Mouse (Mus musculus): ENCODE results near the gene Gm17018. TPM values are rescaled to one million over a fixed set of nuclear protein-coding genes. Genes with fewer than 3 reads are reported as not detected.

The Gm17018 gene
- total and polyA plus RNA-seq, 3 experiments, result 6.1 to 22.4 (median 22.1) TPM

GRCm38 (mm10) chr19:45527931-45528534 lies 32.4 kb upstream of the Gm17018 start:
- Histone ChIP-seq H3K27ac (no peak overlapping the region), H3K4me1 (ENCODE audit: control insufficient read depth, insufficient read depth, low read length) (peaks cover 2% of the 10 kb centered on the region; the same call in 1 of the 2 replicates), H3K4me3 (no peak overlapping the region), H3K79me2 (replicated peaks; ENCODE audit: control insufficient read depth, insufficient read depth, low read length) (no peaks in the 10 kb centered on the region), H3K9ac (ENCODE audit: low read depth, low read length) (no peak overlapping the region), H3K27me3 (ENCODE audit: control insufficient read depth, insufficient read depth, low read length) (no peaks in the 10 kb centered on the region), H3K36me3 (ENCODE audit: control insufficient read depth, insufficient read depth, low read length) (no peaks in the 10 kb centered on the region)
- WGBS, result 88% methylated on average over 10 of the region's 10 CpGs
- no peak for TF ChIP-seq POLR2A (IDR thresholded peaks at IDR 0.05; ENCODE audit: insufficient read depth, low read depth, low read length)
- no peak for TF ChIP-seq CTCF (IDR thresholded peaks at IDR 0.05)
- TF ChIP-seq EP300 (IDR thresholded peaks at IDR 0.05; ENCODE audit: insufficient read depth, low read depth, low read length), result no peak
- intact Hi-C loops (cut with DNase I), result no loop called here
- no peak for DNase-seq

DNA sequence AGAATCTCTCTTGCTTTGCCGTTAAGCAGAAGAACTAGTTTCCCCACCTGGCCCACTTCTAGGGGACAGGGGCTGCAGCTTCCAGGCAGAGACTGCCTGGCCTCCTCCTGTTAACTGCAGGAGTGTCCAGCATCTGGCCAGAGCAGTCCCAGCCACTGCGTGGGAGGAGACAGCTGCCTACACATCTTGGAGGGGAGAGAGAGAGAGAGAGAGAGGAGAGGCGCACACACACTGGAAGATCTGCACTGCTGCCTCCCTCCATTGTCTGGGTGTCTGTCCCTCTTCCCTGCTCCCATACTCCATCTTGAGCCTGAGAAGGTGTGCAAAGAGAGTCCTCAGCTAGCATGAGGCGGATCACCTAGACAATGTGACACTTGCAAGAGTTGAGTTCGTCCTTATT lies 31.1 kb upstream of the Gm17018 start:
- Histone ChIP-seq H3K9ac (ENCODE audit: low read depth, low read length) (no peak overlapping the region), H3K4me1 (ENCODE audit: control insufficient read depth, insufficient read depth, low read length) (peaks cover 2% of the 10 kb centered on the region; the same call in 1 of the 2 replicates), H3K79me2 (replicated peaks; ENCODE audit: control insufficient read depth, insufficient read depth, low read length) (no peaks in the 10 kb centered on the region), H3K36me3 (ENCODE audit: control insufficient read depth, insufficient read depth, low read length) (no peaks in the 10 kb centered on the region), H3K27me3 (ENCODE audit: control insufficient read depth, insufficient read depth, low read length) (no peaks in the 10 kb centered on the region), H3K27ac (no peak overlapping the region), H3K4me3 (no peak overlapping the region)
- no peak for DNase-seq
- intact Hi-C loops (cut with DNase I), result no loop called here
- no peak for TF ChIP-seq POLR2A (IDR thresholded peaks at IDR 0.05; ENCODE audit: insufficient read depth, low read depth, low read length)
- no peak for TF ChIP-seq EP300 (IDR thresholded peaks at IDR 0.05; ENCODE audit: insufficient read depth, low read depth, low read length)
- no peak for TF ChIP-seq CTCF (IDR thresholded peaks at IDR 0.05)
- 75% methylated on average over 5 of the region's 5 CpGs for WGBS

- intact Hi-C loops (cut with DNase I), result no loop called here
- Histone ChIP-seq H3K36me3 (ENCODE audit: control insufficient read depth, insufficient read depth, low read length) (no peaks in the 10 kb centered on the region), H3K79me2 (replicated peaks; ENCODE audit: control insufficient read depth, insufficient read depth, low read length) (no peaks in the 10 kb centered on the region), H3K4me3 (no peak overlapping the region), H3K27ac (no peak overlapping the region), H3K4me1 (ENCODE audit: control insufficient read depth, insufficient read depth, low read length) (peaks cover 2% of the 10 kb centered on the region; the same call in 1 of the 2 replicates), H3K9ac (ENCODE audit: low read depth, low read length) (no peak overlapping the region), H3K27me3 (ENCODE audit: control insufficient read depth, insufficient read depth, low read length) (no peaks in the 10 kb centered on the region)
- DNase-seq, result peak; percentile 45 to 58
- 62% methylated on average over 15 of the region's 15 CpGs for WGBS
- TF ChIP-seq POLR2A (IDR thresholded peaks at IDR 0.05; ENCODE audit: insufficient read depth, low read depth, low read length) (no peak), CTCF (IDR thresholded peaks at IDR 0.05) (no peak), EP300 (IDR thresholded peaks at IDR 0.05; ENCODE audit: insufficient read depth, low read depth, low read length) (no peak)
Observed at GRCm38 (mm10) chr19:45530200-45530995, 30.0 kb upstream of the Gm17018 start.

GRCm38 (mm10) chr19:45531554-45531953 lies 28.9 kb upstream of the Gm17018 start:
- DNase-seq, result no peak
- Histone ChIP-seq H3K4me1 (ENCODE audit: control insufficient read depth, insufficient read depth, low read length) (peaks cover 2% of the 10 kb centered on the region; the same call in 1 of the 2 replicates), H3K79me2 (replicated peaks; ENCODE audit: control insufficient read depth, insufficient read depth, low read length) (no peaks in the 10 kb centered on the region), H3K4me3 (no peak overlapping the region), H3K27me3 (ENCODE audit: control insufficient read depth, insufficient read depth, low read length) (no peaks in the 10 kb centered on the region), H3K9ac (ENCODE audit: low read depth, low read length) (no peak overlapping the region), H3K27ac (no peak overlapping the region), H3K36me3 (ENCODE audit: control insufficient read depth, insufficient read depth, low read length) (no peaks in the 10 kb centered on the region)
- WGBS, result 76% methylated on average over 6 of the region's 6 CpGs
- TF ChIP-seq POLR2A (IDR thresholded peaks at IDR 0.05; ENCODE audit: insufficient read depth, low read depth, low read length) (no peak), CTCF (IDR thresholded peaks at IDR 0.05) (no peak), EP300 (IDR thresholded peaks at IDR 0.05; ENCODE audit: insufficient read depth, low read depth, low read length) (no peak)
- intact Hi-C loops (cut with DNase I), result no loop called here

- 39% methylated on average over 7 of the region's 7 CpGs for WGBS
- TF ChIP-seq CTCF (IDR thresholded peaks at IDR 0.05) (no peak), EP300 (IDR thresholded peaks at IDR 0.05; ENCODE audit: insufficient read depth, low read depth, low read length) (no peak), POLR2A (IDR thresholded peaks at IDR 0.05; ENCODE audit: insufficient read depth, low read depth, low read length) (no peak)
Observed at GRCm38 (mm10) chr19:45533617-45534016, 26.8 kb upstream of the Gm17018 start.

GRCm38 (mm10) chr19:45535214-45535735 lies 25.1 kb upstream of the Gm17018 start:
- Histone ChIP-seq H3K9ac (ENCODE audit: low read depth, low read length) (no peak overlapping the region), H3K4me1 (ENCODE audit: control insufficient read depth, insufficient read depth, low read length) (no peaks in the 10 kb centered on the region), H3K79me2 (replicated peaks; ENCODE audit: control insufficient read depth, insufficient read depth, low read length) (no peaks in the 10 kb centered on the region), H3K4me3 (no peak overlapping the region), H3K36me3 (ENCODE audit: control insufficient read depth, insufficient read depth, low read length) (no peaks in the 10 kb centered on the region), H3K27me3 (ENCODE audit: control insufficient read depth, insufficient read depth, low read length) (no peaks in the 10 kb centered on the region), H3K27ac (no peak overlapping the region)
- intact Hi-C loops (cut with DNase I), result no loop called here
- TF ChIP-seq POLR2A (IDR thresholded peaks at IDR 0.05; ENCODE audit: insufficient read depth, low read depth, low read length) (no peak), EP300 (IDR thresholded peaks at IDR 0.05; ENCODE audit: insufficient read depth, low read depth, low read length) (no peak), CTCF (IDR thresholded peaks at IDR 0.05) (no peak)
- 69% methylated on average over 8 of the region's 8 CpGs for WGBS
- no peak for DNase-seq

More at GRCm38 (mm10) chr19:45533617-45534016, 26.8 kb upstream of the Gm17018 start:
- no peak overlapping the region for H3K4me3 ChIP-seq
- intact Hi-C loops (cut with DNase I), result no loop called here
- H3K27ac ChIP-seq, result no peak overlapping the region
- H3K36me3 ChIP-seq (ENCODE audit: control insufficient read depth, insufficient read depth, low read length), result no peaks in the 10 kb centered on the region
- no peak overlapping the region for H3K9ac ChIP-seq (ENCODE audit: low read depth, low read length)
- H3K27me3 ChIP-seq (ENCODE audit: control insufficient read depth, insufficient read depth, low read length), result no peaks in the 10 kb centered on the region
- peaks cover 2% of the 10 kb centered on the region; the same call in 1 of the 2 replicates for H3K4me1 ChIP-seq (ENCODE audit: control insufficient read depth, insufficient read depth, low read length)
- no peaks in the 10 kb centered on the region for H3K79me2 ChIP-seq (replicated peaks; ENCODE audit: control insufficient read depth, insufficient read depth, low read length)
- no peak for DNase-seq

All from heart, adult 2 months (tissue).